Comparison of ENCODE assay signal across 8 mouse cellular contexts in genomic region chr2:73428803-73429468, GRCm38 (mm10). TPM values are rescaled to one million over a fixed set of nuclear protein-coding genes. Genes with fewer than 3 reads are reported as not detected.
A peak's percentile ranks its signal among the peaks of the same experiment; 100 is the strongest.
DNase-seq lines count a peak whose midpoint lies in the region; ATAC-seq and TF ChIP-seq lines count a peak whose summit lies in the region.

No protein-coding gene starts in this region.

- H3K27ac ChIP-seq in heart, adult 2 months = no peak overlapping the region
- no peak overlapping the region for H3K27ac ChIP-seq in heart, embryonic 12.5 days (ENCODE audit: poor library complexity, severe bottlenecking)

- H3K9me3 ChIP-seq in heart, embryonic 12.5 days (replicated peaks) = no peaks in the 10 kb centered on the region

- H3K9ac ChIP-seq in heart, adult 2 months (ENCODE audit: low read depth, low read length) = no peak overlapping the region
- no peak overlapping the region for H3K9ac ChIP-seq in heart, embryonic 12.5 days

- no peak for ATAC-seq in heart, embryonic 12.5 days (ENCODE audit: insufficient number of reproducible peaks, low FRiP score)
- 0 out of 2 replicates have a peak, but pooled peaks have one; percentile 32 for ATAC-seq in megakaryocyte, adult 5-6 weeks (ENCODE audit: poor library complexity, severe bottlenecking)

- no peak for TF ChIP-seq CTCF in heart, adult 2 months (IDR thresholded peaks at IDR 0.05)

- no peaks in the 10 kb centered on the region for H3K79me2 ChIP-seq in heart, adult 2 months (replicated peaks; ENCODE audit: control insufficient read depth, insufficient read depth, low read length)

- H3K27me3 ChIP-seq in heart, adult 2 months (ENCODE audit: control insufficient read depth, insufficient read depth, low read length) = no peaks in the 10 kb centered on the region
- no peaks in the 10 kb centered on the region for H3K27me3 ChIP-seq in heart, embryonic 12.5 days (replicated peaks)

- intact Hi-C loops in heart, adult 2 months (cut with DNase I) = no loop called here

- no peaks in the 10 kb centered on the region for H3K36me3 ChIP-seq in heart, adult 2 months (ENCODE audit: control insufficient read depth, insufficient read depth, low read length)
- H3K36me3 ChIP-seq in heart, embryonic 12.5 days = peaks cover 12% of the 10 kb centered on the region

- WGBS in heart, adult 2 months = 60% methylated on average over 21 of the region's 21 CpGs
- 55% methylated on average over 21 of the region's 21 CpGs for WGBS in heart, embryonic 12.5 days

- no peaks in the 10 kb centered on the region; the same call in 1 of the 2 replicates for H3K4me1 ChIP-seq in heart, adult 2 months (ENCODE audit: control insufficient read depth, insufficient read depth, low read length)
- peaks cover 6% of the 10 kb centered on the region; the same call in 1 of the 2 replicates for H3K4me1 ChIP-seq in heart, embryonic 12.5 days (replicated peaks)

- no peak overlapping the region for H3K4me2 ChIP-seq in heart, embryonic 12.5 days

- 0 out of 2 replicates have a peak, but pooled peaks have one; percentile 6 for TF ChIP-seq EP300 in heart, adult 2 months (IDR thresholded peaks at IDR 0.05; ENCODE audit: insufficient read depth, low read depth, low read length)

- H3K4me3 ChIP-seq in heart, adult 2 months = no peak overlapping the region
- no peak overlapping the region for H3K4me3 ChIP-seq in heart, embryonic 12.5 days

- peak in 1 of 2 experiments; percentile 30 for DNase-seq in heart, adult 2 months
- DNase-seq in R1 (ENCODE audit: low read depth, low spot score) = peak; percentile 59
- DNase-seq in gastrocnemius, adult 8-10 months (ENCODE audit: low spot score in 2 of 2) = peak; percentile 12 to 46
- DNase-seq in kidney, postnatal 4 days = no peak
- no peak for DNase-seq in thymus, postnatal 10 days (ENCODE audit: low spot score in 2 of 2)
- no peak for DNase-seq in ovary, postnatal 14 days (ENCODE audit: low spot score)

- no peak for TF ChIP-seq POLR2A in heart, adult 2 months (IDR thresholded peaks at IDR 0.05; ENCODE audit: insufficient read depth, low read depth, low read length)

RNA-seq across cellular contexts. Expression of gene Gpr155, which starts 42.6 kb away (rescaled TPM):
- total RNA-seq in heart, adult 2 months (2021) = 10 to 100 TPM; 11.7 to 15.2 TPM
- 11.3 and 17.0 TPM in 2 replicates for polyA plus RNA-seq in heart, adult 2 months (2012; rRNA removed)
- 4.9 and 5.8 TPM in 2 replicates for polyA plus RNA-seq in heart, embryonic 12.5 days (2016; fragmentation: Nextera tagmentation; extraction: Ambion mirVana)
- 10 to 100 TPM; 14.6 to 21.7 (median 19.3) TPM for total RNA-seq in gastrocnemius, adult 8-10 months (2022)
- total RNA-seq in megakaryocyte, adult 5-6 weeks (2015) = 3.2 and 6.0 TPM in 2 replicates
- total RNA-seq in megakaryocyte, adult 5-6 weeks (2017) = 2.5 and 6.3 TPM in 2 replicates

Comparison
In these comparisons a context has a peak if more than half of its experiments do, and no peak if none do; other contexts are left out.
1. DNase-seq: peak in R1 (single experiment) and gastrocnemius, adult 8-10 months (2 of 2); none in kidney, postnatal 4 days (0 of 2), thymus, postnatal 10 days (0 of 2) and ovary, postnatal 14 days (single experiment).